ENCODE assay signal across 7 mouse cellular contexts in genomic region chr13:21787760-21788593, GRCm38 (mm10). TPM values are rescaled to one million over a fixed set of nuclear protein-coding genes. Genes with fewer than 3 reads are reported as not detected.
DNase-seq lines count a peak whose midpoint lies in the region; ATAC-seq lines count a peak whose summit lies in the region.

No protein-coding gene starts in this region.

- 0 out of 2 replicates have a peak overlapping the region, but pooled peaks have one; percentile 38 for H3K9ac ChIP-seq in embryonic facial prominence, embryonic 12.5 days
- no peak overlapping the region for H3K9ac ChIP-seq in limb, embryonic 15.5 days

- H3K9me3 ChIP-seq in embryonic facial prominence, embryonic 12.5 days, result no peaks in the 10 kb centered on the region
- H3K9me3 ChIP-seq in limb, embryonic 15.5 days, result no peaks in the 10 kb centered on the region

- peak overlapping the region; percentile 36 for H3K4me3 ChIP-seq in embryonic facial prominence, embryonic 12.5 days
- H3K4me3 ChIP-seq in limb, embryonic 15.5 days, result peak overlapping the region; percentile 38

- H3K4me1 ChIP-seq in embryonic facial prominence, embryonic 12.5 days, result peaks cover 27% of the 10 kb centered on the region
- peaks cover 20% of the 10 kb centered on the region for H3K4me1 ChIP-seq in limb, embryonic 15.5 days

- peak; percentile 7; the same call in 1 of the 2 replicates for ATAC-seq in embryonic facial prominence, embryonic 12.5 days (ENCODE audit: insufficient number of reproducible peaks, insufficient read depth, low FRiP score, low TSS enrichment)
- ATAC-seq in limb, embryonic 15.5 days (ENCODE audit: insufficient number of reproducible peaks, low FRiP score, low TSS enrichment, low read depth), result no peak

- H3K36me3 ChIP-seq in embryonic facial prominence, embryonic 12.5 days, result no peaks in the 10 kb centered on the region
- H3K36me3 ChIP-seq in limb, embryonic 15.5 days, result no peaks in the 10 kb centered on the region

- 11% methylated on average over 16 of the region's 21 CpGs for WGBS in embryonic facial prominence, embryonic 12.5 days
- WGBS in limb, embryonic 15.5 days, result 15% methylated on average over 17 of the region's 21 CpGs

- peak; percentile 17 for DNase-seq in thymus, postnatal 4 days
- no peak for DNase-seq in thymus, postnatal 10 days (ENCODE audit: low spot score in 2 of 2)
- peak; percentile 26 for DNase-seq in yolk sac, embryonic 10.5 days (ENCODE audit: low spot score)
- no peak for DNase-seq in adrenal gland, adult 8-10 months
- DNase-seq in right cerebral cortex, adult 18-20 months, result no peak

- peak overlapping the region; percentile 46 for H3K4me2 ChIP-seq in embryonic facial prominence, embryonic 12.5 days (replicated peaks)
- H3K4me2 ChIP-seq in limb, embryonic 15.5 days, result peak overlapping the region; percentile 53

- no peaks in the 10 kb centered on the region for H3K27me3 ChIP-seq in embryonic facial prominence, embryonic 12.5 days
- no peaks in the 10 kb centered on the region for H3K27me3 ChIP-seq in limb, embryonic 15.5 days

- H3K27ac ChIP-seq in embryonic facial prominence, embryonic 12.5 days, result peak overlapping the region; percentile 88
- H3K27ac ChIP-seq in limb, embryonic 15.5 days, result peak overlapping the region; percentile 71

RNA-seq across cellular contexts. Expression of gene Hist1h2bp, which starts 0.7 kb away (rescaled TPM):
- polyA plus RNA-seq in embryonic facial prominence, embryonic 12.5 days (2016; fragmentation: Nextera tagmentation; extraction: Ambion mirVana), result 1.5 and 1.8 TPM in 2 replicates
- 1.00 TPM in 1 of 2 replicates, not detected in the other for polyA plus RNA-seq in limb, embryonic 15.5 days (2015; fragmentation: Nextera tagmentation; extraction: Ambion mirVana)
- total RNA-seq in adrenal gland, adult 8-10 months (2022), result 10 to 100 TPM in 1 of 4 experiments, 1 to 10 TPM in 3; 6.0 to 15.5 (median 8.6) TPM

RNA-seq across cellular contexts. Expression of gene Hist1h2an, which starts 1.0 kb away (rescaled TPM):
- polyA plus RNA-seq in embryonic facial prominence, embryonic 12.5 days (2016; fragmentation: Nextera tagmentation; extraction: Ambion mirVana), result 13.0 and 18.3 TPM in 2 replicates
- 3.5 and 4.6 TPM in 2 replicates for polyA plus RNA-seq in limb, embryonic 15.5 days (2015; fragmentation: Nextera tagmentation; extraction: Ambion mirVana)
- 1 to 10 TPM in 2 of 4 experiments, not detected in 2; 2.7 to 7.2 TPM for total RNA-seq in adrenal gland, adult 8-10 months (2022)

RNA-seq across cellular contexts. Expression of gene Hist1h3i, which starts 4.8 kb away (rescaled TPM):
- polyA plus RNA-seq in embryonic facial prominence, embryonic 12.5 days (2016; fragmentation: Nextera tagmentation; extraction: Ambion mirVana), result 144 and 172 TPM in 2 replicates
- polyA plus RNA-seq in limb, embryonic 15.5 days (2015; fragmentation: Nextera tagmentation; extraction: Ambion mirVana), result 81.7 and 109 TPM in 2 replicates
- total RNA-seq in adrenal gland, adult 8-10 months (2022), result 10 to 100 TPM; 45.2 to 52.5 (median 48.0) TPM

RNA-seq across cellular contexts. Expression of gene Hist1h1b, which starts 7.6 kb away (rescaled TPM):
- polyA plus RNA-seq in embryonic facial prominence, embryonic 12.5 days (2016; fragmentation: Nextera tagmentation; extraction: Ambion mirVana), result 35.1 and 35.4 TPM in 2 replicates
- 21.1 and 23.5 TPM in 2 replicates for polyA plus RNA-seq in limb, embryonic 15.5 days (2015; fragmentation: Nextera tagmentation; extraction: Ambion mirVana)
- total RNA-seq in adrenal gland, adult 8-10 months (2022), result 10 to 100 TPM; 13.2 to 18.9 (median 15.8) TPM

RNA-seq across cellular contexts. Expression of gene Hist1h2bq, which starts 22.0 kb away (rescaled TPM):
- polyA plus RNA-seq in embryonic facial prominence, embryonic 12.5 days (2016; fragmentation: Nextera tagmentation; extraction: Ambion mirVana), result 35.6 and 40.3 TPM in 2 replicates
- polyA plus RNA-seq in limb, embryonic 15.5 days (2015; fragmentation: Nextera tagmentation; extraction: Ambion mirVana), result 11.7 and 18.0 TPM in 2 replicates
- 10 to 100 TPM; 62.2 to 78.1 (median 68.0) TPM for total RNA-seq in adrenal gland, adult 8-10 months (2022)

Comparison
In these comparisons a context has a peak if more than half of its experiments do, and no peak if none do; other contexts are left out.
1. DNase-seq: peak in thymus, postnatal 4 days (single experiment) and yolk sac, embryonic 10.5 days (single experiment); none in thymus, postnatal 10 days (0 of 2), adrenal gland, adult 8-10 months (single experiment) and right cerebral cortex, adult 18-20 months (single experiment).